Mouse (Mus musculus): ENCODE data around the gene Thrb. TPM values are rescaled to one million over a fixed set of nuclear protein-coding genes. Genes with fewer than 3 reads are reported as not detected.
A peak's percentile ranks its signal among the peaks of the same experiment; 100 is the strongest.

Gene Thrb
- total RNA-seq, 2 experiments from 2014 or later, result 18.1 to 26.3 TPM

DNA sequence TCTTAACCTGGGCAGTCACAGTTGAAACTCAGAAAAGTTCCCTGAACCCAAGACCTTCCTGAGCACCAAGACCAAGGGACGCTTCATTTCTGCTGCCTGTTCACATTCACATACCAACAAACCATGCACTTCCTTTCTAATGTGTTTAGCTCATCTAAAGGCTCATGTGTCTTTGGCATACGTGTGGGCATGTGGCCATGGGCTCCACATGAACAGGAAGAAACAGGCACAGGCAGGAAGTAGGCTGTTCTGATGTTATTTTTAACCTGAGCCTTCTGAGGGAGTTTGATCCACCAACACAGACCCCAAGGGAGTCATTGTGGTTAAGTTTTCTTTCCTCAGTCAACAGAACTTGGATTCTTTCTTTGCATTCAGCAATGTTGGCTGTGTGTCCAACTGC is 341.8 kb downstream of the Thrb start:
- intact Hi-C loops (cut with DNase I), result no loop called here
- no peak for DNase-seq

DNA sequence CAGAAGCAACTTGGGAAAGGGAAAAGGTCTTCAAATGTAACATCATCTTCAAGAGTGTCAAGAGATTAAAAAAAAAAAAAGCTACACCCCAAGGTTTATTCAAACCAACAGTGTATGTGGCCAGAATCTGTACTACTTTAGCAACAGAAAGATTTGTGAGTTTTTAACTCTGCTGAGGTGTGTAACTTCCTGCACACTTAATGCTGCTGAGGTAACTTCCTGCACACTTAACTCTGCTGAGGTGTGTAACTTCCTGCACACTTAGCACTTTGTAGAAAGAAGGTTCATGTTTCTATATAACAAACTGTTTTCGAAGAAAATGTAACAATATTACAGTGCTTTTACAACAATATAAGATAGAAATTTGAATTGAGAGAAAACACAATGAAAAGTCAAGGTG is 343.6 kb downstream of the Thrb start:
- DNase-seq, result no peak
- intact Hi-C loops (cut with DNase I), result no loop called here

DNA sequence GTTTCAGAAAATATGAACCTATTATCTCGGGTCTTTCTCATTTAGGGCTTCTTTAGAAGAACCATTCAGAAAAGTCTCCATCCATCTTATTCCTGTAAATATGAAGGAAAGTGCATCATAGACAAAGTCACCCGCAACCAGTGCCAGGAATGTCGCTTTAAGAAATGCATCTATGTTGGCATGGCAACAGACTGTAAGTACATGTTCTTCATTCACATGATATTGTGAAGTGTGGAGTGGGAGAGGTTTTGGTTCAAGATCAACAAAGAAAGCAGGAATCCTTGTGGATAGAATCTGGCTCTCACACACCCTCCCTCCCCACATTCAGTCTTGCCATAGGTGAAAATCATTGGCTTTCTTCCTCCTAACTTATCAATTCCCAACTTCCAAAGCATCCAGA is 348.5 kb downstream of the Thrb start:
- DNase-seq, result no peak
- intact Hi-C loops (cut with DNase I), result no loop called here

DNA sequence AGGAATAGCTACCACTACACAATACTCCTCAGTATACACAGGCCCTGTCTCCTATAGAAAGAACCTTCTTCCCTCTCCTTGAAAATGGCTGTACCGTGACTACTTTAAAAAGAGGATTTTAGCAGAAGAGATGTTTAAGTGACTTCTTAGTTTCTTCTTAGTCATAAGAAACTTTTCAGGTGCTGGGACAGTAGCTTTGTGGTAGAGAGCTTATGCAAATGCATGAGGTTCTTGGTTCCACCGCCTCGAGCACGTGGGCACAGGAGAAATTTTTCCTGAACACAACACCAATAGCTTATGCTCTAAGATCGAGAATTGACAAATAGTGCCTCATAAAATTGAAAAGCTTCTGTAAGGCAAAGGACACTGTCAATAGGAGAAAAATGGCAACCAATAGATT is 356.5 kb downstream of the Thrb start:
- DNase-seq, result no peak
- intact Hi-C loops (cut with DNase I), result no loop called here

DNA sequence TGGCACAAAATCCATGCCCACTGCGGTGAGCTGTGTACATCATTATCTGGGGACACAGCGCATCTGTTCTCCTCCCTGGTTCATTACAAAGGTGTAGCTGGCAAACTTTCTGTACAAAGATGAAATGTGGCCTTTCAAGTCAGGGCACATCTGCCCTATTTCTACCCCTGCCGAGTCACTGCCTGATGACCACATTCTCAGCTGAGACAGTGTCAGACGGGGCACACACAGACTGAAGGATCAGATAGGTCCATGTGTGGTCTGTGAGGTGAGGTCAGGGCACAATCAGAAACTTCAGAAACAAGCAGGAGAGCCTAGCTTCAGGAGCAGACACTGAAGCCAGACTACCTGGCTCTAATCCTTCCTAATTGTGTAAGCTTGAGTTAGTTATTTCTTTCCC is 360.1 kb downstream of the Thrb start:
- intact Hi-C loops (cut with DNase I), result no loop called here
- DNase-seq, result no peak

DNA sequence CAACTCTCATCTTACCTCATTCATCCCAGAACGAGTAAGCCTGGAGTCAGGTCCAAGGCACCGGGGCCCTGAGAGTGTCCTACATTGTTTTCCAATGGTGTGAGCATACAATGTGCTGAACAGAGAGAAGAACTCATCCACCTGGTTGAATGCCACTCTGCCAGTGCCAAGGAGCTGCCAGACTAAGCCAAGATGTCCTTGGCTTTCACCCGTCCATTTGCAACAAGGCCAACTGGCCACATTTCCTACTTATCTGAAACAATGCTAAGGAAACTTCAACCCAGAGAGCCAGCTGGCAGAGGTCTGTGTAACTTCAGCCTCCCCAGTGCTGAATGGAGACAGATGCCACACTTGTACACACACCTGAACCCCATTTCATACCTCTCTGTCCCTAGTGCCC is 360.6 kb downstream of the Thrb start:
- intact Hi-C loops (cut with DNase I), result no loop called here
- peak; percentile 37 to 45 for DNase-seq

DNA sequence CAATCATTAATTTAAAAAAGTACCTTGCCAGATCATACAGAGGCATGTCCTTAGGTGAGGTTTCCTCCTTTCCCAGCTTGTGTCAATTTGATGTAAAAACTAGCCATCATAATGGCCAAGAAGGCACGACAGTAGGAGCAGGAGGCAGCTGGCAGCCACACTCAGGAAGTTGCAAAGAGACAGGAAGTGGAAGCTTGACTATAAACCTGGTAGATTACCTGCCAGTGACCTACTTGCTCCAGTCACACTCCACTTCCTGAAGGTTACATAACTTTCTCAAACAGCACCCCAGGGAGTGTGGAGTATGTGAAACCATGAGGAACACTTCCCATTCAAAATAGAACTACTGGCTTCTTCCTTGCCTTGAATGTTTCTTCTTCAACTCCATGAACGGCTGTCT is 361.7 kb downstream of the Thrb start:
- DNase-seq, result no peak
- intact Hi-C loops (cut with DNase I), result no loop called here

DNA sequence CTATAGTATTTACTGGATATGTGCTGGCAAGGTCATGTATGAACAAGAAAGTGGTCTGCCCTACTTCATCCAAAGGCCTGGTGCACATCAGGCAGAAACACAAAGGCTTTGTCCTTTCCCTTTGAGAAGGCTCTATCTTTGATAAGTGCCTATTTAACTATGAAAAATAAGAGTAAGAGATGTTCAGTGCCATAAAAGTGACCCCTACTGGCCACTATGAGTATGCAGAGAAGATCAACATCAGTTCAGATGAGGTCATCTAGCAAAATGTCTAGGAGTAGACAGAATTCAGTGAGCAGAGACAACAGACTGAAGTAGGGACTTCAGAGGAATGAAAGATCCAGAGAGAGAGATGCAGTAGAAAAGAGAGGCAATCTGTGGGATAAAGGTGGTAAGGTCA is 362.3 kb downstream of the Thrb start:
- DNase-seq, result no peak
- intact Hi-C loops (cut with DNase I), result no loop called here

DNA sequence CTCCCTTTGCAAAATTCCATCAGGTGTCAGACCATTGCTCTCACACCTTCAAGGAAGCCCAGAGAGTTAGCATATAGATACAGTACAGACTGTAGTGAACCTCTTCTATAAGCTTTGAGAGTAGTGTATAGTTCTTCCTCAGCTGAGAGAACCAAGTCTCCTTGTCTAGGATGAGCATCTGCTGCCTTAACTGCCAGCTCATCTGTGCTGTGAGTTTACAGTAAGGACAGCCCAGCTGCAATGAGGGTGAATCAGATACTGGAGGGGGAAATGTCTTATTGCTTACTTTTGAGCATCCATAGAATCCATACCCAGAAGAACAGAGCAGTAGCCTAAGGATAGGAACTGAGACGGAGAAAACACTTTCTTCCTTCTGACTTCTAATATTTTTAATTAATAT is 367.8 kb downstream of the Thrb start:
- DNase-seq, result no peak
- intact Hi-C loops (cut with DNase I), result no loop called here

DNA sequence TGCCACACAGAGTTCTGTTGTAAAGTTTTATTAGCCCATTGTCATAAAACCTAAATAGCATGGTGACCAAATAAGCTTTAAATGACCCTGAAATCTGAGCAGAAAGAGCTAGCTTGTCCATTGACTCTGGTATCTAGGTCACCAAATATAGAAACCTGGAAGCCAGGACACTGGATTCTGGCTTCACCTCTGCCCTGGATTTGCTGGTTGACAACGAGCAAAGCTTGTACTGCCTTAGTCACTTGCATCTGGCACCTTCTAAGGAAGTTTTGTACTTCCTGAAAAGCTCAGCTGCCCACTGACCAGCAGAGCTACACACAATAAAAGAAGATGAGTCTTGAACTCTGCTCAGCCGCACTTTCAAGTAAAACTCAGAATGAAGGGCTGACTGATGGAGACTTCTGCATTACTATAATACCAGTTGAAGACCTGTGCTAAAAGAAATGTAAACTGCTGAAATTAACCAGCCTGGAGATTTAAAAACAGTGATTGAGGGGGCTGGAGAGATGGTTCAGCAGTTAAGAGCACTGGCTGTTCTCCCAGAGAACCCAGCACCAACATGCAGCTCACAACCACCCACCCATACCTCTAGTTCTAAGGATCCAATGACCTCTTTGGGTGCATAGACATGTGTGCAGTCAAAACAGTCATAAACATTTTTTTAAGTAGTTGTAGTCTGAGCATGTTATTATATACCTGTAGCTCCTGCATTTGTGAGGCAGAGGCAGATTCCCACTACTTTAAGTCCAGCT is 369.3 kb downstream of the Thrb start:
- DNase-seq, result peak; percentile 5 to 12
- intact Hi-C loops (cut with DNase I), result no loop called here

DNA sequence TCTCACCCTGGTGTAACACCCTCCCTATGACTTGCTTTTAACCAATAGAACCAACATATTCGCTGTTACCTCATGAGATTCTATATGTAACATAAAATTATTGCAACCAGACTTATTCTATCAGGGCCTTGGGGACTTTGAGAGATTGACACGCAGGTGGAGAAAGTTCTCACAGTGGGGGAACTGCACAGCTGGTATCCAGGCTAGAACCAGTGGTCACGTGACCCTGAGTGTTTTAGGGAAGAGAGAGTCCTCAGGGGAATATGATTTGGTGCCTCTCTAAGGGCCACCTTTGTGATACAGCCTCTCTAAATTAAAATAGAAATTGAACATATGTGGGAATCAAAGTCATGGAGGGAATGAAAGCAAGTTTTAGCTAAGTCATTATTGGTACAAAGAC is 371.9 kb downstream of the Thrb start:
- no peak for DNase-seq
- intact Hi-C loops (cut with DNase I), result no loop called here

DNA sequence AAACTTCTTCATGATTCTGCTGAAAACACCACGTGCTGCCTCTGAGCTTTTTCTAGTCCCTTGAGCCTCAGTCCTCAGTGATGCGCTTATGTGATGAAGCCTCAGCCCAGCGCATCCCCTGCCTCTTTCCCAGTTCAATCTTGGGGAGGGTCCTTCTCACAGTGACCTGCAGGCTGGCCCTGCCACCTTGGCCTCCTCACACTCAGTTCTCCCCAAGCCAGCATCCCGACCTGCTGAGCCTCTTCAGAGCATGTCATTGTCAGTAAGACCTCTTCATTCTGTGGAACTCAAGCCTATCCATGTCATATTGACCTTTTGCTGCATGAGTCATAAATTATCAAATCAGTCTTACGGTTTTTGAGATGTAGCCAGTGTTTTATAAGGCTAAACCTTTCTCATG is 376.5 kb downstream of the Thrb start:
- no peak for DNase-seq

DNA sequence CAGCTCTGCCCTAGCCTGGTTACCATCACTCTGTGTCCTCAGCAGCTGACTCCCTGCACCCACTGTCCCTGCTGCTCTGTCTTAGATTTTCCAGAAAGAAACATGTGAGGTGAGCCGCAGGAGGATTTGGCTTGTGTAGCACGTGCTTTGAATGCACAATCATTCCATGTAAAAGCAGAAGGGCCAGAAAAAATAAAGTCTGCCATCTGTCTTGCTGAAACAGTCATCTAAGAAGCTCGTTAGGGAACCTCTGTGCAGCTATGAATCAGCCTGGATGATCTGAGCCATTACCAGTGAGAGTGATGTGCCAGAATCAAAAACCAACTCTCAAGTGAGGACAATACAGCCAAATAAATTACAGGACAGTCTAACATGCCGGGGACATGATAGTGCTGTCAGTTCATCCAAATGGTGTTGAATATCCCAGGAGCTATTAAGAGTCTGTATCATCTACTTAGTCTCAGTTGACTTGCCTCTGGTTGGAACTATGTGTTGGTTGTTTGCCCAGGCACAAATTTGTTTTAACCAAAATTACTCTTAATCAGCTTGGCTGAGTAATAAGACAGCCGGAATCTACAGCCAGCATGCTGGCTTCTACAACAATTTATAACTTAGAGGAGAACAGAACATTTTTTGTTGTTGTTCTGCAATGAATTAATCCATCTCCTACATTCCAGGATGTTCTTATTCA is 402.2 kb downstream of the Thrb start:
- DNase-seq, result no peak
- intact Hi-C loops (cut with DNase I), result no loop called here

More for the DNA sequence above, 376.5 kb downstream of the Thrb start:
- intact Hi-C loops (cut with DNase I), result no loop called here
